Comparison of ENCODE assay signal across 8 mouse cellular contexts in the genomic region with DNA sequence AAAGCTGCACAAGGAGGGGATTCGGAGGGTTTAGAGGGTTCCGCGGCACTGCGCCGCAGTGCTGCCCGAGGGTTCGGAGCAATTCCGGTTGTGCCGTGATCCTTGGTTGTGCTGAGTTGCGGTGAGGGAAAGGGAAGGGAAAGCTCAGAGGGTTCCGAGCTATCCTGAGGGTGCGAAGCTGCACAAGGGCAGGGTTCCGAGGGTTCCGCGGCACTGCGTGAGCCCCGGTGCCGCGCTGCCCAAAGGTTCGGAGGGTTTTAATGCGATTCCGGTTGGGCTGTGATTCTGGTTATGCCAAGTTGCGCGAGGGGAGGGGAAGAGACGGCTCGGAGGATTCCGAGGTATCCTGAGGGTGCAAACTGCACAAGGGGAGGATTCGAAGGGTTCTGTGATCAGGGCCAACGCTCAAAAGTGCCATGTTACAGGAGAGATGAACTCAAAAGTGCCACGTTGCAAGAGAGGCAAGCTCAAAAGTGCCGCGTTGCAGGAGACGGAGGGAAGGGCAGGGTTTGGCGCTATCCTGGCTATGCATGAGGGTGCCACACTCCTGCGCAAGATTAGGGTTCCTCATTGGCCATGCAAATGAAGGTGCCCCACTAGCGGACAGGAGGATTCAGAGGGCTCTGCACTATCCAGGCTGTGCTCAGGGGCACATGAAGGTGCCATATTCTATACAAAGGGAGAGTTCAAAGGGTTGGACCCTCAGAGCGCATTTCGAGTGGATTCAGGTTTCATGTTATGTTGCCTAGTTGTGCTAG. TPM values are rescaled to one million over a fixed set of nuclear protein-coding genes. Genes with fewer than 3 reads are reported as not detected.
DNase-seq lines count a peak whose midpoint lies in the region; ATAC-seq lines count a peak whose summit lies in the region.

No protein-coding gene starts in this region.

- DNase-seq in cerebellum, adult 11-12 months: peak; percentile 60
- DNase-seq in 3134 (ENCODE audit: extremely low read depth, insufficient read length, low spot score): peak; percentile 21
- peak; percentile 44 for DNase-seq in embryo, embryonic 11 days
- DNase-seq in intestine, embryonic 14.5 days (ENCODE audit: low spot score): peak; percentile 71
- peak; percentile 37 for DNase-seq in midbrain, embryonic 14.5 days
- no peak for DNase-seq in Muller cell, postnatal 12 days (ENCODE audit: inconsistent ontology term)
- no peak for DNase-seq in right cerebral cortex, postnatal 10 days (ENCODE audit: low spot score in 2 of 2)

- H3K4me2 ChIP-seq in intestine, embryonic 14.5 days (ENCODE audit: low read length): peak overlapping the region; percentile 47
- H3K4me2 ChIP-seq in midbrain, embryonic 14.5 days (ENCODE audit: low read length): peak overlapping the region; percentile 68

- 50% methylated on average over 38 of the region's 38 CpGs for WGBS in intestine, embryonic 14.5 days
- WGBS in midbrain, embryonic 14.5 days: 49% methylated on average over 38 of the region's 38 CpGs

- peaks cover 25% of the 10 kb centered on the region for H3K4me1 ChIP-seq in intestine, embryonic 14.5 days (replicated peaks; ENCODE audit: control insufficient read depth, insufficient read depth, low read length)
- no peaks in the 10 kb centered on the region for H3K4me1 ChIP-seq in midbrain, embryonic 14.5 days (ENCODE audit: control insufficient read depth, insufficient read depth, low read length)

- H3K9me3 ChIP-seq in intestine, embryonic 14.5 days (ENCODE audit: control insufficient read depth, low read length): peaks cover 38% of the 10 kb centered on the region
- H3K9me3 ChIP-seq in midbrain, embryonic 14.5 days (ENCODE audit: control insufficient read depth, low read length): peaks cover 26% of the 10 kb centered on the region

- H3K36me3 ChIP-seq in intestine, embryonic 14.5 days (ENCODE audit: control insufficient read depth, insufficient read depth, low read length): peaks cover 74% of the 10 kb centered on the region
- H3K36me3 ChIP-seq in midbrain, embryonic 14.5 days (ENCODE audit: control insufficient read depth, insufficient read depth, low read length): peaks cover 36% of the 10 kb centered on the region

- H3K4me3 ChIP-seq in intestine, embryonic 14.5 days (ENCODE audit: low read depth, low read length): peak overlapping the region; percentile 55
- peak overlapping the region; percentile 41 for H3K4me3 ChIP-seq in midbrain, embryonic 14.5 days (replicated peaks; ENCODE audit: low read depth, low read length)

- H3K9ac ChIP-seq in intestine, embryonic 14.5 days (ENCODE audit: low read length): peak overlapping the region; percentile 71
- H3K9ac ChIP-seq in midbrain, embryonic 14.5 days (replicated peaks; ENCODE audit: low read length): peak overlapping the region; percentile 42

- H3K27ac ChIP-seq in intestine, embryonic 14.5 days (ENCODE audit: low read depth): peak overlapping the region; percentile 86
- no peak overlapping the region for H3K27ac ChIP-seq in midbrain, embryonic 14.5 days (replicated peaks; ENCODE audit: low read depth, low read length)

- ATAC-seq in cerebellum, adult (ENCODE audit: insufficient number of reproducible peaks, low FRiP score, low TSS enrichment): no peak
- ATAC-seq in intestine, embryonic 14.5 days (replicated peaks; ENCODE audit: low FRiP score, low TSS enrichment, low read depth): no peak
- peak; percentile 38; the same call in 1 of the 2 replicates for ATAC-seq in midbrain, embryonic 14.5 days (ENCODE audit: low FRiP score, low TSS enrichment)

- H3K27me3 ChIP-seq in intestine, embryonic 14.5 days (replicated peaks; ENCODE audit: control insufficient read depth, insufficient read depth, low read length): no peaks in the 10 kb centered on the region
- H3K27me3 ChIP-seq in midbrain, embryonic 14.5 days (ENCODE audit: control insufficient read depth, insufficient read depth, low read length): no peaks in the 10 kb centered on the region

RNA-seq across cellular contexts. Expression of gene Igf2r, which starts 27.1 kb away (rescaled TPM):
- 52.3 and 52.8 TPM in 2 replicates for polyA plus RNA-seq in intestine, embryonic 14.5 days (2014; fragmentation: Nextera tagmentation; extraction: Ambion mirVana)
- polyA plus RNA-seq in midbrain, embryonic 14.5 days (2014; fragmentation: Nextera tagmentation; extraction: Ambion mirVana): 9.2 and 13.4 TPM in 2 replicates

Comparison
In these comparisons a context has a peak if more than half of its experiments do, and no peak if none do; other contexts are left out.
1. DNase-seq: peak in cerebellum, adult 11-12 months (single experiment), 3134 (single experiment), embryo, embryonic 11 days (single experiment), intestine, embryonic 14.5 days (single experiment) and midbrain, embryonic 14.5 days (single experiment); none in Muller cell, postnatal 12 days (single experiment) and right cerebral cortex, postnatal 10 days (0 of 2).